Mouse (Mus musculus) CH12.LX (cell line): ENCODE measurements around the gene Tepp. TPM values are rescaled to one million over a fixed set of nuclear protein-coding genes. Genes with fewer than 3 reads are reported as not detected.
A peak's percentile ranks its signal among the peaks of the same experiment; 100 is the strongest.

Source experiments
- DNase-seq: peaks from one replicate; pipeline ENCODE4 v3.0.0-alpha.2; 2013; ENCODE audit errors: extremely low read depth
- H3K27ac ChIP-seq: 2 replicates; pipeline ENCODE4 v1.5.1; 2012; ENCODE audit warnings: low read depth, mild to moderate bottlenecking, control low read depth, moderate library complexity; ENCODE audit not compliant: insufficient read depth
- H3K27me3 ChIP-seq: replicated peaks from 2 replicates; pipeline ENCODE3; 2012; ENCODE audit warnings: inconsistent platforms
- H3K36me3 ChIP-seq, 2 experiments: replicated peaks in 1 of 2; 2 replicates each; pipeline versions ENCODE3 to v1.6.1; 2012; ENCODE audit warnings: inconsistent platforms in 1 of 2, low read length in 1 of 2, mild to moderate bottlenecking in 1 of 2, mixed read lengths in 1 of 2, moderate library complexity in 1 of 2; ENCODE audit not compliant: control insufficient read depth in 1 of 2, insufficient read depth in 1 of 2
- H3K4me1 ChIP-seq, 2 experiments: 2 replicates each; pipeline ENCODE4 v1.6.1; 2012; ENCODE audit warnings: inconsistent platforms in 1 of 2, moderate library complexity in 1 of 2; ENCODE audit not compliant: insufficient read depth in 2 of 2, control insufficient read depth in 1 of 2
- H3K4me2 ChIP-seq: 2 replicates; pipeline ENCODE4 v1.6.1; 2012; ENCODE audit warnings: low read depth, mild to moderate bottlenecking, control low read depth; ENCODE audit not compliant: poor library complexity, insufficient read depth, severe bottlenecking
- H3K4me3 ChIP-seq, 3 experiments: fragments of 150-350 bp in 1 of 3; sonication (generic) in 1 of 3; replicated peaks in 1 of 3; 2 replicates each; pipeline versions ENCODE3 to v1.5.1; 2011 to 2012; ENCODE audit warnings: low read depth in 2 of 3, low read length in 2 of 3, mild to moderate bottlenecking in 2 of 3, moderate library complexity in 2 of 3, control low read depth in 1 of 3, improper control_type of control experiment in 1 of 3, inconsistent platforms in 1 of 3, mixed read lengths in 1 of 3; ENCODE audit not compliant: poor library complexity in 1 of 3
- H3K79me2 ChIP-seq: replicated peaks from 2 replicates; pipeline ENCODE4 v1.6.1; 2012; ENCODE audit warnings: mild to moderate bottlenecking, moderate library complexity; ENCODE audit not compliant: control insufficient read depth, poor library complexity, insufficient read depth, severe bottlenecking; ENCODE audit errors: extremely low read depth
- H3K9ac ChIP-seq: 2 replicates; pipeline ENCODE4 v1.6.1; 2012; ENCODE audit warnings: low read depth, mild to moderate bottlenecking, control low read depth, moderate library complexity; ENCODE audit not compliant: insufficient read depth
- H3K9me3 ChIP-seq: replicated peaks from 2 replicates; pipeline ENCODE3; 2012; ENCODE audit warnings: low read length, inconsistent platforms, mixed read lengths
- BHLHE40 ChIP-seq: IDR thresholded peaks from 2 replicates; pipeline ENCODE4 v1.6.1; 2011; ENCODE audit warnings: mild to moderate bottlenecking, low read depth, low read length, improper control_type of control experiment
- CHD1 ChIP-seq: IDR thresholded peaks from 2 replicates; pipeline ENCODE4 v1.6.1; 2012; ENCODE audit warnings: low read depth, low read length, improper control_type of control experiment, inconsistent platforms
- CHD2 ChIP-seq: IDR thresholded peaks from 2 replicates; pipeline ENCODE4 v1.6.1; 2011; ENCODE audit warnings: low read length, improper control_type of control experiment
- CTCF ChIP-seq, 2 experiments: IDR thresholded peaks in 1 of 2; conservative IDR thresholded peaks in 1 of 2; 2 replicates each; pipeline ENCODE4 v1.5.1; 2011 to 2012; ENCODE audit warnings: low read depth in 2 of 2, low read length in 2 of 2, improper control_type of control experiment in 1 of 2, inconsistent platforms in 1 of 2, mild to moderate bottlenecking in 1 of 2, moderate library complexity in 1 of 2
- E2F4 ChIP-seq: IDR thresholded peaks from 2 replicates; pipeline ENCODE4 v1.6.1; 2011; ENCODE audit warnings: low read depth, low read length, improper control_type of control experiment; ENCODE audit not compliant: insufficient replicate concordance
- ELF1 ChIP-seq: IDR thresholded peaks from 2 replicates; pipeline ENCODE4 v1.6.1; 2014; ENCODE audit warnings: low read depth, mild to moderate bottlenecking, inconsistent platforms, low read length, improper control_type of control experiment
- ETS1 ChIP-seq: conservative IDR thresholded peaks from 2 replicates; pipeline ENCODE4 v1.6.1; 2012; ENCODE audit warnings: low read depth, mild to moderate bottlenecking, inconsistent platforms, low read length, improper control_type of control experiment, moderate library complexity
- MAFK ChIP-seq: IDR thresholded peaks from 2 replicates; pipeline ENCODE4 v1.6.1; 2011; ENCODE audit warnings: low read length, improper control_type of control experiment; ENCODE audit not compliant: insufficient replicate concordance
- MAZ ChIP-seq: IDR thresholded peaks from 2 replicates; pipeline ENCODE4 v1.6.1; 2012; ENCODE audit warnings: low read depth, mild to moderate bottlenecking, inconsistent platforms, low read length, improper control_type of control experiment, moderate library complexity
- NRF1 ChIP-seq: IDR thresholded peaks from 2 replicates; pipeline ENCODE4 v1.6.1; 2014; ENCODE audit warnings: low read depth, mild to moderate bottlenecking, inconsistent platforms, low read length, improper control_type of control experiment, moderate library complexity
- PAX5 ChIP-seq: IDR thresholded peaks from 2 replicates; pipeline ENCODE4 v1.6.1; 2012; ENCODE audit warnings: low read length, inconsistent platforms, mixed read lengths
- POLR2A ChIP-seq: IDR thresholded peaks from 2 replicates; pipeline ENCODE4 v1.6.1; 2011; ENCODE audit warnings: low read depth, mild to moderate bottlenecking, improper control_type of control experiment, low read length
- RAD21 ChIP-seq: IDR thresholded peaks from 2 replicates; pipeline ENCODE4 v1.6.1; 2011; ENCODE audit warnings: low read depth, mild to moderate bottlenecking, low read length, improper control_type of control experiment, moderate library complexity
- RCOR1 ChIP-seq: conservative IDR thresholded peaks from 2 replicates; pipeline ENCODE4 v1.6.1; 2012; ENCODE audit warnings: low read depth, mild to moderate bottlenecking, inconsistent platforms, low read length, improper control_type of control experiment
- SIN3A ChIP-seq: IDR thresholded peaks from 2 replicates; pipeline ENCODE4 v1.6.1; 2012; ENCODE audit warnings: low read length, improper control_type of control experiment, inconsistent platforms
- TBP ChIP-seq: conservative IDR thresholded peaks from 2 replicates; pipeline ENCODE4 v1.6.1; 2011; ENCODE audit warnings: low read depth, low read length, improper control_type of control experiment
- TCF12 ChIP-seq: IDR thresholded peaks from 2 replicates; pipeline ENCODE4 v1.6.1; 2014; ENCODE audit warnings: low read depth, mild to moderate bottlenecking, inconsistent platforms, low read length, improper control_type of control experiment
- UBTF ChIP-seq: IDR thresholded peaks from 2 replicates; pipeline ENCODE4 v1.6.1; 2012; ENCODE audit warnings: low read depth, mild to moderate bottlenecking, inconsistent platforms, low read length, improper control_type of control experiment, moderate library complexity
- USF2 ChIP-seq: conservative IDR thresholded peaks from 2 replicates; pipeline ENCODE4 v1.6.1; 2011; ENCODE audit warnings: low read depth, low read length, improper control_type of control experiment
- ZMIZ1 ChIP-seq: IDR thresholded peaks from 2 replicates; pipeline ENCODE4 v1.6.1; 2012; ENCODE audit warnings: low read depth, mild to moderate bottlenecking, inconsistent platforms, low read length, improper control_type of control experiment
- ZNF384 ChIP-seq: IDR thresholded peaks from 2 replicates; pipeline ENCODE4 v1.6.1; 2012; ENCODE audit warnings: low read depth, low read length, improper control_type of control experiment, inconsistent platforms
- dilution Hi-C: fragments of 300-500 bp; cut with MboI; formaldehyde crosslinking; loops from 2 replicates; pipeline ENCODE4 v1.14.3; 2020; ENCODE audit warnings: low sequenced_read_pairs; ENCODE audit not compliant: extremely low pct_unique_long_range_greater_than_20kb, extremely low pct_ligation_motif_present
- in situ Hi-C: fragments of 300-500 bp; cut with MboI; formaldehyde crosslinking; loops from 3 replicates; pipeline ENCODE4 v1.14.3; 2019; ENCODE audit warnings: low sequenced_read_pairs, low pct_ligation_motif_present, low pct_unique_long_range_greater_than_20kb, mixed read lengths
- polyA plus RNA-seq: library from polyadenylated mRNA; unstranded; fragments of >175 nt; gene quantifications from 2 replicates; pipeline ENCODE4 v1.2.1, GENCODE M21; 2012; ENCODE audit warnings: low read depth; ENCODE audit not compliant: insufficient read length
- total RNA-seq, 2 experiments: library from RNA; depleted of rRNA; stranded (reverse); fragments of 300-350 nt in 1 of 2; fragments of >200 nt in 1 of 2; gene quantifications; 2 replicates each; pipeline ENCODE4 v1.2.3; 2012 to 2014

Gene Tepp
- total and polyA plus RNA-seq, 3 experiments, result not detected

DNA sequence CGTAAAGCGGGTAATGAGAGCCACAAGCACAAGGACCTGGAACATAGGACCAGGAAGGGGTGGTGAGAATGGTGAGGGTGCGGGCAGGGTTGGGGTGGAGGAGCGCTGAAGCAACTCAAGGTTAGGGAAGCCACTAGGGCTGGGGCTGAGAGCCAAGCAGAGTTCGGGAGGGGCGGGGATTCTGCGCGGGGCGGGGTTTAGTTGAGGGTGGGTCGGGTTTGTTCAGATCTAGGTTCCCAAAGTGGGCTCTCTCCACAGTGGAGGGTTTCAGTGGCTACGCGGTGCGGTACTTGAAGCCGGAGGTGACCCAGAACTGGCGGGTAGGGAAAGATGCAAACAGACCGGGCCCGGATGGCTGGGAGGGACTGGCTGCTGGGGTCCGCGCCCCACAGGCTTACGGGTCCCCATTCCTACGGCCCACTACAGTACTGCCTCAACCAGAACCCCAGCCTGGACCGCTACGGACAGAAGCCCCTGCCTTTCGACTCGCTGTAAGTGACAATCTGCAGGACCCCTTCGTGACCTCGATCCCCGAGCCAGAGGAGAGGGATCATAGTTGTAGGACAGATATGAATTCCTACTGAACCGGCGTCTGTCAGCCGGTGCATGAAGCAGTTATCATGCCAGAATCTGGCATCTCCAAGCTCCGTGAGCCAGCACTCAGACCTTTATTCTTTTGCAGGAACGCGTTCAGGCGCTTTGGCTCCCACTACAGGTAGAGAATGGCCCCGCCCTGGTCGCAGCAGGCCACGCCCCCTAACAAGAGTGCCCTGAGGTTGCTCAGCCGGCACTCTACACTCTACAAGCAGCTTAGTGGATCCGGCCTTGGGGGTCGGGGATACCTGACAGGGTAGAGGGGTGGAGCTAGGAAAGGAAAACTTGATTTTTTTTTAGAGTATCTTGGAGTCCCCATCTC is 10.1 kb downstream of the Tepp start:
- no peak overlapping the region for H3K27ac ChIP-seq
- H3K36me3 ChIP-seq, result peaks cover 0 to 15% of the 10 kb centered on the region in 2 experiments
- H3K9me3 ChIP-seq, result no peaks in the 10 kb centered on the region
- no peak overlapping the region for H3K9ac ChIP-seq
- dilution Hi-C loops (no loop called here), in situ Hi-C loops (no loop called here)
- TF ChIP-seq CTCF (conservative IDR thresholded peaks at IDR 0.05 in 1 of 2, IDR thresholded peaks at IDR 0.05 in 1 of 2; ENCODE audit: low read depth in 2 of 2, low read length in 2 of 2), result peak in 1 of 2 experiments; percentile 14; a peak in 1 of 4 replicates
- no peak for TF ChIP-seq USF2
- TF ChIP-seq NRF1, result no peak
- no peak for TF ChIP-seq E2F4
- H3K4me2 ChIP-seq, result peak overlapping the region; percentile 84
- peaks cover 5% of the 10 kb centered on the region for H3K27me3 ChIP-seq
- no peaks in the 10 kb centered on the region for H3K79me2 ChIP-seq
- H3K4me3 ChIP-seq, result peak overlapping the region in 1 of 3 experiments; percentile 21
- no peak for DNase-seq
- no peaks in the 10 kb centered on the region; a peak in 1 of 4 replicates for H3K4me1 ChIP-seq

DNA sequence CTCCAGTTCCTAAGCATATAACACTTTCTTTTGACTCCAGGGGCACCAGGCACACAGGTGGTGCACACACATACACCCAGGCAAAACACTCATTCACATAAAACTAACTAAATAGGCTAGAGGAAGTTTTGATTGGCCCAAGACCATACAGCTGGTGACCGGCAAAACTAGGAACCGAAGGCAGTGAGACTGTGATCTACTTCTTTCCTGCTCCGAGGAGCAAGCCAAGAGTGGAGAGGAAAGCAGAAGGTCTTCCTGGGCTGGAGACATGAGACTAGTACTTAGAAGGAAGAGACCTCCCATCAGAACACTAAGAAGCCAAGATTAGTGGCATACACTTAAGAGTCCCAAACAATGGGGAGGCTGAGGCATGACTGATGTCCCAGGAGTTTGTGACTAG is 12.8 kb downstream of the Tepp start:
- Histone ChIP-seq H3K27me3 (peaks cover 4% of the 10 kb centered on the region), H3K4me3 (no peak overlapping the region), H3K4me2 (no peak overlapping the region), H3K36me3 (peaks cover 19 to 41% of the 10 kb centered on the region in 2 experiments), H3K9ac (no peak overlapping the region), H3K9me3 (no peaks in the 10 kb centered on the region), H3K27ac (no peak overlapping the region), H3K79me2 (no peaks in the 10 kb centered on the region), H3K4me1 (no peaks in the 10 kb centered on the region; a peak in 1 of 4 replicates)
- TF ChIP-seq POLR2A (no peak), SIN3A (no peak), BHLHE40 (no peak), UBTF (no peak), ZNF384 (no peak), MAFK (no peak), ELF1 (no peak), RCOR1 (no peak), TBP (no peak), E2F4 (no peak), CHD2 (no peak), TCF12 (no peak), ZMIZ1 (no peak), ETS1 (no peak), CHD1 (no peak), MAZ (no peak), RAD21 (no peak), PAX5 (no peak)
- dilution Hi-C loops (no loop called here), in situ Hi-C loops (no loop called here)
- DNase-seq, result no peak
